Mouse (Mus musculus) stomach, postnatal 0 days (tissue): Measurements from ENCODE around the gene Cd209b.

ENCODE experiments used
- CTCF ChIP-seq: IDR thresholded peaks from 2 replicates; pipeline ENCODE4 v1.5.1; 2016; ENCODE audit warnings: antibody characterized with exemption, low read depth, mild to moderate bottlenecking, moderate library complexity
- EP300 ChIP-seq: optimal IDR thresholded peaks from 2 replicates; pipeline ENCODE3; 2016; ENCODE audit warnings: antibody characterized with exemption

GRCm38 (mm10) chr8:3876121-3876520 is 50.5 kb downstream of the Cd209b start:
- TF ChIP-seq CTCF: no peak
- TF ChIP-seq EP300: no peak
